Mouse (Mus musculus): ENCODE measurements around the gene Mettl22.
A peak's percentile ranks its signal among the peaks of the same experiment; 100 is the strongest.

GRCm38 (mm10) chr16:8470603-8471481 lies at the start of gene Mettl22:
- TF ChIP-seq CTCF (IDR thresholded peaks at IDR 0.05; ENCODE audit: extremely low read depth, insufficient read length, insufficient replicate concordance, low read depth, low read length) (no peak; the same call in 1 of the 2 replicates), POLR2A (IDR thresholded peaks at IDR 0.05; ENCODE audit: low read depth, low read length) (peak; percentile 66)
